Mouse (Mus musculus) liver, adult (tissue): ENCODE measurements at regions not wholly inside any gene's neighbourhood (a gene's known extent, or its start where the extent isn't known, plus 50 kb on each side); places are given as distances from the start of the nearest gene placed in this dataset.

Source experiments
- GATA4 ChIP-seq: IDR thresholded peaks from 2 replicates; pipeline ENCODE4 v1.6.1; 2014; ENCODE audit warnings: mild to moderate bottlenecking, low read length; ENCODE audit not compliant: insufficient replicate concordance

- no peak for TF ChIP-seq GATA4
These were observed 604.6 kb upstream of the Adam5 start for GRCm38 (mm10) chr8:25428761-25429160.

DNA sequence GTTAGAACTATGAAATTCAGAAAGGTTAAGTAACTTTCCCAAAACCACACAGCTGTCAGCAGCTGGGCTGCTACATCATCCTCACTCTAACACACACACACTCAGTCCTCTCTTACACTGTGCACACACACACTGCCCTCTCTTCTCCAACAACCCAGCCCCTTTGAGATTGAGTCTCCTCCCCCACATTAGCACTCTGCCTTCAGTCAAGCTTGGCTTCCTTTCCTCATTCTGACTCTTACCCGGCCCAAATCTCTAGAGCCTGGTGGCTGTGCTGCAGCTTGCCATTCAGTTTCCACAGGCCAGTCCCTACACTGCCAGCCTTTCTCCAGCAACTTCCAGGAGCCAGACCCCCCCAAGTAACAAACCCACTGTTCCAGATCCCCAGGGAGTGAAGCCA lies 602.0 kb upstream of the Adam5 start:
- no peak for TF ChIP-seq GATA4

DNA sequence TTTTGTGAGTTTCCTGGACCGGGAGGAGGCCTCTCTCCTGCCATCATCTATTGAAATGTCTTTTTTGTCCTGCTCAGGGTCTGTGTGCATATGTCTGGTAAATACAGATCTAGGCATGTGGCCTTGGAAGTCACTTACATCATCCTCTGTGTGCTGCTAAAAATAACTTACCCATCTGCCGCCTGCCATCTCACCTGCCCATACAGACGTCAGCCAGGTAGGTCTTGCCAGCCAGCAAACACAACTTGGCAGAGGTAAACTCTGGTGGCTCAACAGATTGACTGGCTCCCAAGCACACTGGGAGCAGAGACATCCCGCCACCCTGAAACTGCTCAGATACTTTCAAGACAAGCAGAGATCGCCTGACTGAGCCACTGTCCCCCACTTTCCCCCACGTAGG lies 597.3 kb upstream of the Adam5 start:
- TF ChIP-seq GATA4 = no peak

GRCm38 (mm10) chr8:25410536-25410935 lies 586.4 kb upstream of the Adam5 start:
- TF ChIP-seq GATA4 = no peak

- no peak for TF ChIP-seq GATA4
These were observed 583.7 kb upstream of the Adam5 start for GRCm38 (mm10) chr8:25407862-25408261.

GRCm38 (mm10) chr8:25392766-25393166 lies 568.6 kb upstream of the Adam5 start:
- TF ChIP-seq GATA4 = no peak

DNA sequence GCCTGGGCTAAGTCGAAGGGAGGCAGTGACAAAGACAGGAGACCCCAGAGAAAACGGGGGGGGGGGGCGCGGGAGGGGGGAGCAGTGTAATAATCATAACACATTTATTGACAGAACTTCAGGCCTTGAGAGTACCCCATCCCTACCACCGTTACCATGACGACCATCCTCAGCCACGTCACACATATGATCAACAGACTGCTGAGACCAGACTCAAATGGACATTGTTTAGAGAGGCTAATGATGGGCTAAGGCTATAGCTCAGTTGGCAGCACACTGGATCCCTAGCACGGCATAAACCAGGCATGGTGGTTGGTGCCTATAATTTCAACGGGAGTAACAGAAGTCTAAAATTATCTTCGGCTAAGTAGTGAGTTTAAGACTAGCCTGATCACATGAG lies 565.8 kb upstream of the Adam5 start:
- TF ChIP-seq GATA4 = no peak

DNA sequence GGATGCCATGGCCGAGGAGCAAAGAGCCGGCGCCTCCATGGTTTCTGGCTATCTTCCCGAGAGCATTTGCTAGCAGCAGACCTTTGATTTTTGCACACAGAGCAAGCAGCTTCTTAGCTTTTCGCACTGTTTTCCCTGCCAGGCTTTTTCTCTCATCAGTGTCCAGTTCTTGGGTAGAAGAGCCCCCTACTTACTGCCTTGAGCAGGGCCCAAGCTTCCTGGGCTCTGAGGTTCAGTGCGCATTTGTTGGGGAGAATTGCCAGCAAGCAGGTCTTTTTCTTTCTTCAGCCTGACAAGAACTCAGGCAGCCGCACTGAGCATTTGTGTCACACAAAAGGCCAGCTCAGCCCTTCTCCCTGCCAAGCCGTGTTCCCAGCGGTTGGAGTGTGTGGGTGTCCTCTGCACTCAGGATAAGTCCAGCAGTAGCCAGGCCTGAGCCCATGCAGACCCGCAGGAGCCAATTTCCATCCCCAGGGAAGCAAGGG lies 565.2 kb upstream of the Adam5 start:
- no peak for TF ChIP-seq GATA4

- TF ChIP-seq GATA4 = no peak
These were observed 564.6 kb upstream of the Adam5 start for GRCm38 (mm10) chr8:25388811-25389210.

GRCm38 (mm10) chr8:25385186-25385585 lies 561.0 kb upstream of the Adam5 start:
- TF ChIP-seq GATA4 = no peak

- no peak for TF ChIP-seq GATA4
These were observed 560.4 kb upstream of the Adam5 start for GRCm38 (mm10) chr8:25384591-25384990.

DNA sequence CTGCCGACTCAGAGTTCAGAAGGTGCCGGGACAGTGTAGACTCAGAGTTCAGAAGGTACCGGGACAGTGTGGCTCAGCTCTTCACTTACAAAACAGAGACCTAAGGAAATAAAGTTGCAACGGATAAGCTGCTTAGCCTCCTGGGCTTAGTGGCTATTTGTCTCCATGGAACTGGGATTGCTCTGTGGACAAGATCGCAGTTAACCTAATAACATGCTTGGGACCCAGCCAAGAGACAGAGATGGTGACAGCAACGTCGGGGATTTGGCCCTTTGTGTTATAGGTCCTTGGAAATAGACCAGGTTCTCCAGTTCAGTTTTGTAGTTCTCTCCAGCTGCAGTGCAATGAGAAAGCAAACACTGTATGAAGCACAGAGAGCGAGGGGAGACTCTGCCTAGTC lies 549.1 kb upstream of the Adam5 start:
- TF ChIP-seq GATA4 = no peak

- no peak for TF ChIP-seq GATA4
These were observed 546.8 kb upstream of the Adam5 start for GRCm38 (mm10) chr8:25370947-25371346.

- no peak for TF ChIP-seq GATA4
These were observed 545.2 kb upstream of the Adam5 start for GRCm38 (mm10) chr8:25369331-25369730.

DNA sequence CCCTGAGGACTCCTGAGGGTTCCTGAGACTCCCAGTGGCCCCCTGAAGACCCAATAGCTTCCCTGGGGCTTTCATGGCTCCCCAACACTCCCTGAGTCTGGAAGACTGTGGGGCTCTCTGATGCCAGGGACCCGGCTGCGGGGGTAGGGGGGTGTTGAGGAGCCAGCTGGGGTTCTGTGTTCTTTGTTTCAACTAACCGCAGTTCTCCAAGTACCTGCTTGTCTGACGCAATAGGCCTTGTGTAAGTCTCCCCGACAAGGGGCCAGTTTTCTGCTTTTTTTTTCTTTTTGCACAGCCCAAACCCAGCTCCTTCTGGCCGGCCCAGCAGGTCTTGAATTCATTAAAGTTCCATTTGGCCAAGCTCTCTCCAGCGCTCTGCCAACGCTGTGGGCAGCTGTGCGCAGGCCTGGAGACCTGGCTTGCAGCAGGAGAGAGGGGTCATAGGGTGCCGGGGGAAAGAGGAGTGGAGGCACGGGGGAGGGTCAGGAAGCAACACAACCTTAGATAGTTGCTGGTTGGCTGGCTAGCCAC lies 544.5 kb upstream of the Adam5 start:
- TF ChIP-seq GATA4 = no peak

GRCm38 (mm10) chr8:25367806-25368549 lies 543.8 kb upstream of the Adam5 start:
- no peak for TF ChIP-seq GATA4

DNA sequence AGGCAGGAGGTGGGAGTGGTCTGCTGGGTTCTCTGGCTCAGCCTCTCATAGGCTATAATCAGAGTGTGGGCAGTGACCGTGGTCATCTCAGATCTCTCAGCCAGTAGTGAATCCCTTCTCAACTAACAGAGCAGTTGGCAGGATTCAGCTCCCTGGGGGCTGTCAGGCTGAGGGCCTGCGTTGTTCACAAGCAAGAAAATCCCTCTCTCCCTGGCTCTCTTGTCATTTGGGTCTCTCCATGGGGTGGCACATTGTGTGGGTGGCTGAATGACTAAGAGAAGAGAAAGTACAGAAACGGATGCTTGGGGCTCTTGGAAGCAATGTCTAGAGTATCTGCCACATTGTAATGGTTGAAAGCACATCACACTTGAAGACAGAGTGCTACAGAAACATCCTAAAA lies 542.0 kb upstream of the Adam5 start:
- no peak for TF ChIP-seq GATA4

DNA sequence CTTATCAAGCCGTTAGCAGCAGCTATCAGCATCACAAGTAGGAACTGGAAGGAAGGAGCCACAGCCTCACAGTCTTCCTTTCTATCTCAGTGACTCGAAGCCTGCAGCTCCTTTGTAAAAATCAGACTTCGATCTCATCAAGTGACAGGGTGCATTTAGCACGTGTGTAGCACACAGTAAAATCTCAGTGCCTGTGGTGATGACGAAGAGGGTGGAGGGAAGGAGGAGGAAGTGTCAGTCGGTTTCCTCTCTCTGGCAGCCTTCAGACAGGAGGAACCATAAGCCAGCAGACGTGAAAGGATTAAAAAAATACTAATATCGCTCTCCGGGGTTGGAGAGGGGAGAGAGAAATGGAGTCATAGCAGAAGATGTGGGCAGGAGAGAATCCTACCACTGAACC lies 538.5 kb upstream of the Adam5 start:
- TF ChIP-seq GATA4 = no peak

- no peak for TF ChIP-seq GATA4
These were observed 538.0 kb upstream of the Adam5 start for GRCm38 (mm10) chr8:25362146-25362545.
